Mouse (Mus musculus): ENCODE results near the gene Rgl3. TPM values are rescaled to one million over a fixed set of nuclear protein-coding genes. Genes with fewer than 3 reads are reported as not detected.
A peak's percentile ranks its signal among the peaks of the same experiment; 100 is the strongest.

The Rgl3 gene
- total and polyA plus RNA-seq, 3 experiments, result not detected

- DNase-seq (ENCODE audit: extremely low read depth), result no peak
- Histone ChIP-seq H3K27me3 (replicated peaks) (peaks cover 47% of the 10 kb centered on the region), H3K9ac (ENCODE audit: insufficient read depth, low read depth) (peak overlapping the region; percentile 22; the same call in 1 of the 2 replicates), H3K4me1 (ENCODE audit: control insufficient read depth in 1 of 2, insufficient read depth in 2 of 2) (peaks cover 7 to 11% of the 10 kb centered on the region in 2 experiments; a peak in 3 of 4 replicates), H3K36me3 (replicated peaks in 1 of 2; ENCODE audit: control insufficient read depth in 1 of 2, insufficient read depth in 1 of 2, low read length in 1 of 2) (peaks cover 3% of the 10 kb centered on the region in 2 experiments), H3K27ac (ENCODE audit: insufficient read depth, low read depth) (no peak overlapping the region), H3K79me2 (replicated peaks; ENCODE audit: control insufficient read depth, extremely low read depth, insufficient read depth, poor library complexity, severe bottlenecking) (no peaks in the 10 kb centered on the region), H3K9me3 (replicated peaks; ENCODE audit: low read length) (no peaks in the 10 kb centered on the region), H3K4me3 (replicated peaks in 1 of 3; ENCODE audit: low read depth in 2 of 3, low read length in 2 of 3, poor library complexity in 1 of 3) (peak overlapping the region in 2 of 3 experiments; percentile 15 to 51), H3K4me2 (ENCODE audit: insufficient read depth, low read depth, poor library complexity, severe bottlenecking) (peak overlapping the region; percentile 85)
- TF ChIP-seq RAD21 (IDR thresholded peaks at IDR 0.05; ENCODE audit: low read depth, low read length) (no peak), PAX5 (IDR thresholded peaks at IDR 0.05; ENCODE audit: low read length) (no peak), KAT2A (IDR thresholded peaks at IDR 0.05; ENCODE audit: insufficient replicate concordance, low read length) (no peak), RCOR1 (conservative IDR thresholded peaks at IDR 0.05; ENCODE audit: low read depth, low read length) (no peak), MXI1 (IDR thresholded peaks at IDR 0.05; ENCODE audit: low read depth, low read length) (no peak), GABPA (IDR thresholded peaks at IDR 0.05; ENCODE audit: insufficient replicate concordance, low read depth, low read length) (no peak), ZNF384 (IDR thresholded peaks at IDR 0.05; ENCODE audit: low read depth, low read length) (no peak), BHLHE40 (IDR thresholded peaks at IDR 0.05; ENCODE audit: low read depth, low read length) (no peak), ZC3H11A (IDR thresholded peaks at IDR 0.05; ENCODE audit: low read depth, low read length) (no peak), IRF4 (IDR thresholded peaks at IDR 0.05; ENCODE audit: low read depth, low read length) (no peak), JUND (conservative IDR thresholded peaks at IDR 0.05; ENCODE audit: low read depth, low read length) (no peak), POLR2AphosphoS2 (IDR thresholded peaks at IDR 0.05; ENCODE audit: low read depth, low read length) (no peak), E2F4 (IDR thresholded peaks at IDR 0.05; ENCODE audit: insufficient replicate concordance, low read depth, low read length) (no peak), EP300 (IDR thresholded peaks at IDR 0.05; ENCODE audit: low read length) (no peak), CTCF (conservative IDR thresholded peaks at IDR 0.05 in 1 of 2, IDR thresholded peaks at IDR 0.05 in 1 of 2; ENCODE audit: low read depth in 2 of 2, low read length in 2 of 2) (no peak), NELFE (IDR thresholded peaks at IDR 0.05; ENCODE audit: low read depth, low read length) (no peak)
- dilution Hi-C loops (cut with MboI; ENCODE audit: extremely low pct_ligation_motif_present, extremely low pct_unique_long_range_greater_than_20kb, low sequenced_read_pairs) (no loop called here), in situ Hi-C loops (cut with MboI; ENCODE audit: low pct_ligation_motif_present, low pct_unique_long_range_greater_than_20kb, low sequenced_read_pairs) (loop anchor here (5.0 kb wide), 1 partner anchor 40 kb away; the partner anchor contains the start of genes Ccdc151 and Prkcsh)
Observed at GRCm38 (mm10) chr9:21962010-21962409, 27.2 kb downstream of the Rgl3 start.

- peaks cover 10 to 11% of the 10 kb centered on the region in 2 experiments for H3K4me1 ChIP-seq (ENCODE audit: control insufficient read depth in 1 of 2, insufficient read depth in 2 of 2)
- peaks cover 46% of the 10 kb centered on the region for H3K27me3 ChIP-seq (replicated peaks)
- H3K4me2 ChIP-seq (ENCODE audit: insufficient read depth, low read depth, poor library complexity, severe bottlenecking), result peak overlapping the region; percentile 85
- TF ChIP-seq GABPA (IDR thresholded peaks at IDR 0.05; ENCODE audit: insufficient replicate concordance, low read depth, low read length), result no peak
- TF ChIP-seq KAT2A (IDR thresholded peaks at IDR 0.05; ENCODE audit: insufficient replicate concordance, low read length), result no peak
- TF ChIP-seq RAD21 (IDR thresholded peaks at IDR 0.05; ENCODE audit: low read depth, low read length), result no peak
- TF ChIP-seq SIN3A (IDR thresholded peaks at IDR 0.05; ENCODE audit: low read length), result no peak
- no peak for TF ChIP-seq TCF12 (IDR thresholded peaks at IDR 0.05; ENCODE audit: low read depth, low read length)
- TF ChIP-seq TBP (conservative IDR thresholded peaks at IDR 0.05; ENCODE audit: low read depth, low read length), result no peak
- TF ChIP-seq ELF1 (IDR thresholded peaks at IDR 0.05; ENCODE audit: low read depth, low read length), result no peak
- TF ChIP-seq PAX5 (IDR thresholded peaks at IDR 0.05; ENCODE audit: low read length), result no peak
- TF ChIP-seq POLR2AphosphoS2 (IDR thresholded peaks at IDR 0.05; ENCODE audit: low read depth, low read length), result no peak
- no peak for TF ChIP-seq USF1 (IDR thresholded peaks at IDR 0.05; ENCODE audit: low read depth, low read length)
- TF ChIP-seq JUND (conservative IDR thresholded peaks at IDR 0.05; ENCODE audit: low read depth, low read length), result no peak
- TF ChIP-seq MAZ (IDR thresholded peaks at IDR 0.05; ENCODE audit: low read depth, low read length), result no peak
- no peak for TF ChIP-seq MAFK (IDR thresholded peaks at IDR 0.05; ENCODE audit: insufficient replicate concordance, low read length)
- no peak for TF ChIP-seq E2F4 (IDR thresholded peaks at IDR 0.05; ENCODE audit: insufficient replicate concordance, low read depth, low read length)
- H3K9ac ChIP-seq (ENCODE audit: insufficient read depth, low read depth), result no peak overlapping the region
- DNase-seq (ENCODE audit: extremely low read depth), result no peak
- H3K36me3 ChIP-seq (replicated peaks in 1 of 2; ENCODE audit: control insufficient read depth in 1 of 2, insufficient read depth in 1 of 2, low read length in 1 of 2), result peaks cover 3% of the 10 kb centered on the region in 2 experiments
- no peaks in the 10 kb centered on the region for H3K9me3 ChIP-seq (replicated peaks; ENCODE audit: low read length)
- no peak overlapping the region for H3K27ac ChIP-seq (ENCODE audit: insufficient read depth, low read depth)
- dilution Hi-C loops (cut with MboI; ENCODE audit: extremely low pct_ligation_motif_present, extremely low pct_unique_long_range_greater_than_20kb, low sequenced_read_pairs) (no loop called here), in situ Hi-C loops (cut with MboI; ENCODE audit: low pct_ligation_motif_present, low pct_unique_long_range_greater_than_20kb, low sequenced_read_pairs) (loop anchor here (5.0 kb wide), 1 partner anchor 41 kb away; the partner anchor contains the start of genes Ccdc151 and Prkcsh)
- 0 out of 2 replicates have a peak, but pooled peaks cover 2% of the 10 kb centered on the region for H3K79me2 ChIP-seq (replicated peaks; ENCODE audit: control insufficient read depth, extremely low read depth, insufficient read depth, poor library complexity, severe bottlenecking)
- peak overlapping the region in 1 of 3 experiments; percentile 51 for H3K4me3 ChIP-seq (replicated peaks in 1 of 3; ENCODE audit: low read depth in 2 of 3, low read length in 2 of 3, poor library complexity in 1 of 3)
Observed at GRCm38 (mm10) chr9:21961366-21961980, 27.8 kb downstream of the Rgl3 start.
